Mouse (Mus musculus): Measurements from ENCODE around the gene Tshz3. TPM values are rescaled to one million over a fixed set of nuclear protein-coding genes. Genes with fewer than 3 reads are reported as not detected.

Tshz3 gene
- polyA plus RNA-seq, 1 experiment from 2014 or later, result 10.9 TPM

GRCm38 (mm10) chr7:36687508-36687907 is 10.4 kb upstream of the Tshz3 start:
- no peak for ATAC-seq (ENCODE audit: borderline replicate concordance, extremely low read depth, low FRiP score, low TSS enrichment)
- Histone ChIP-seq H3K4me3 (no peak overlapping the region), H3K27me3 (peaks cover 23% of the 10 kb centered on the region), H3K36me3 (no peaks in the 10 kb centered on the region), H3K4me1 (peaks cover 42% of the 10 kb centered on the region), H3K27ac (no peak overlapping the region), H3K4me2 (no peak overlapping the region), H3K9ac (no peak overlapping the region), H3K9me3 (no peaks in the 10 kb centered on the region)
- WGBS, result 87% methylated on average over 1 of the region's 1 CpGs

DNA sequence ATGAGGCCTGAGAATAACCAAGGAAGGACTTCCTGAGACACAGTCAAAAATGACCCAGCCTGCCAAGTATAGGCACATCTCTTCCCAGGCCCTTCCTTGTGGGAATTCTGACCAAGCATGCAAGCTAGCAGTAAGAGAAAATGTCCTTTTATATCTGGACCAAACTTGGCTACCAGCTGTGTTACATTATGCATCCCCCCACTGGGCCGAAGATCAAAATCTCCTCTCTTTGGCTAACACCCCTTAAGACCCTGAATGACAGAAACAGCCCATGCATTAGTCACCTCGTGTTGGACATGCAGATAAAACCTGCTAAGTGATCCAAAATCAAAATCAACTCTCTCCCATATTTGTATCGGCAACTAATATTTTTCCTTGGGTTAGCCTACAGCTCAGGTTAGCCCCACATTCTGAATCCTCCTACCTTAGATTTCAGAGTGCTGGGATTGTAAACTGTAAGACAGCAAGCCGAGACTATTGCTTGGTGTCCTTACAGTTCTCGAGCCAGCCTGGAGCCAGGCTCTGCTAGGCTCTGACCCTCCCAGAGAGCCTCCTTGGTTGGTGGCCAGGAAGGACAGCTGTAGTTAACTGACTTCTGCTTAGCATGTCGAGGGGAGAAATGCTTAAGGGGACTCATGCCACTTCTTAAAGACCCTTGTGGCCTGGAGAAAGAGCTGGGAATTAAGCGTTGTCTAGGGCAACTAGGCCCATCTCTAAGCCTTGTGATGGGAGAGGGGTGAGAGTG is 8.7 kb upstream of the Tshz3 start:
- no peaks in the 10 kb centered on the region for H3K36me3 ChIP-seq
- H3K9me3 ChIP-seq, result no peaks in the 10 kb centered on the region
- H3K4me1 ChIP-seq, result peaks cover 52% of the 10 kb centered on the region
- 39% methylated on average over 7 of the region's 7 CpGs for WGBS
- peak overlapping the region; percentile 21; the same call in 1 of the 2 replicates for H3K27ac ChIP-seq
- H3K27me3 ChIP-seq, result peaks cover 40% of the 10 kb centered on the region
- no peak overlapping the region for H3K9ac ChIP-seq
- ATAC-seq (ENCODE audit: borderline replicate concordance, extremely low read depth, low FRiP score, low TSS enrichment), result peak; percentile 76; the same call in 1 of the 2 replicates
- no peak overlapping the region for H3K4me2 ChIP-seq
- H3K4me3 ChIP-seq, result no peak overlapping the region

DNA sequence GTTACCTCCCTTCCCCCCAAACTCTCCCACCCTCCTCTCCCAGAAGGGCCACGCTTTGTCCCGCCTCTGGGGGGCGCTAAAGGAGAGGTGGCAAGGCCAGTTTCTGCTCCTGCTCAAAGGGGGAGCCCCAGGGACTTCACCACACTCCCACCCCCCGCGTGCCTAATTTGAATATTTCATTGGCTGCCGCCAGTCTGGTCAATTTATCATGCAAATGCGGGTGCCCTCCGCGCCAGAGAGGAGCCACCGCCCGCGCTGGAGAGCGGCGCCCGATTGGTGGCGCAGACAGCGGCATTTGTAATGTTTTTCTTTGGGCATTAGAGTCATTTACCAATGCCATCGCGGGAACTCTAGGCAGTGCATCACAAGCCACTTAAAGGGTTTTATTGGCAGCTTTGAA is 7.4 kb upstream of the Tshz3 start:
- H3K4me3 ChIP-seq, result no peak overlapping the region
- no peak overlapping the region for H3K9ac ChIP-seq
- no peaks in the 10 kb centered on the region for H3K36me3 ChIP-seq
- H3K4me1 ChIP-seq, result peaks cover 65% of the 10 kb centered on the region
- 1% methylated on average over 19 of the region's 19 CpGs for WGBS
- ATAC-seq (ENCODE audit: borderline replicate concordance, extremely low read depth, low FRiP score, low TSS enrichment), result no peak
- H3K27ac ChIP-seq, result no peak overlapping the region
- H3K4me2 ChIP-seq, result peak overlapping the region; percentile 40; the same call in 1 of the 2 replicates
- peaks cover 49% of the 10 kb centered on the region for H3K27me3 ChIP-seq
- H3K9me3 ChIP-seq, result no peaks in the 10 kb centered on the region

- H3K27me3 ChIP-seq, result peaks cover 53% of the 10 kb centered on the region
- H3K4me3 ChIP-seq, result 0 out of 2 replicates have a peak overlapping the region, but pooled peaks have one; percentile 4
- no peak for ATAC-seq (ENCODE audit: borderline replicate concordance, extremely low read depth, low FRiP score, low TSS enrichment)
- H3K27ac ChIP-seq, result no peak overlapping the region
- 3% methylated on average over 14 of the region's 14 CpGs for WGBS
- H3K4me2 ChIP-seq, result peak overlapping the region; percentile 40
- H3K36me3 ChIP-seq, result no peaks in the 10 kb centered on the region
- peaks cover 69% of the 10 kb centered on the region for H3K4me1 ChIP-seq
- no peak overlapping the region for H3K9ac ChIP-seq
- no peaks in the 10 kb centered on the region for H3K9me3 ChIP-seq
These were observed 6.3 kb upstream of the Tshz3 start for GRCm38 (mm10) chr7:36691617-36692016.

- H3K4me1 ChIP-seq, result peaks cover 69% of the 10 kb centered on the region
- H3K27me3 ChIP-seq, result peaks cover 53% of the 10 kb centered on the region
- 0 out of 2 replicates have a peak overlapping the region, but pooled peaks have one; percentile 4 for H3K4me3 ChIP-seq
- H3K36me3 ChIP-seq, result no peaks in the 10 kb centered on the region
- no peaks in the 10 kb centered on the region for H3K9me3 ChIP-seq
- no peak overlapping the region for H3K27ac ChIP-seq
- no peak for ATAC-seq (ENCODE audit: borderline replicate concordance, extremely low read depth, low FRiP score, low TSS enrichment)
- 14% methylated on average over 5 of the region's 5 CpGs for WGBS
- peak overlapping the region; percentile 40; the same call in 1 of the 2 replicates for H3K4me2 ChIP-seq
- H3K9ac ChIP-seq, result no peak overlapping the region
These were observed 5.5 kb upstream of the Tshz3 start for GRCm38 (mm10) chr7:36692381-36692780.

DNA sequence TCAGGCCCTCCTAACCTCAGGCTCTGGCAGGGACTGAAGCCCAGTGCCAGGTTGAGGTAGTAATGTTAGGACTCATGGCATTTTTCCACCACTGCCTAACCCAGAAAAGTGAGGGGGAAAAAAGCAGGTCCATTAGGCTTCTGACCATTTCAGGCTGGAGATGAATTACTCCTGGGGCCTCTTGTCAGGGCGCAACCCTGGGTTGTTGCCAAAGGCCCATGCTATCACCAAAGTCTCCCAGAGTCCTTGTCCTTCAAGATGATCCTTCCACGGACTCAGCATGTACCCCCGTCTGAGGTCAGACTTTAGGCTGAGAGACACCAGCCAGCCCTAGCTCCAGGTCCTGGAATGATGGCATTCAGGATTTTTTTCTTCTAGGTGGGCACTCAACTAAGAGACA is 4.8 kb upstream of the Tshz3 start:
- H3K4me3 ChIP-seq, result no peak overlapping the region
- H3K9ac ChIP-seq, result no peak overlapping the region
- no peaks in the 10 kb centered on the region for H3K9me3 ChIP-seq
- H3K27me3 ChIP-seq, result peaks cover 53% of the 10 kb centered on the region
- H3K4me2 ChIP-seq, result no peak overlapping the region
- 35% methylated on average over 3 of the region's 3 CpGs for WGBS
- no peak overlapping the region for H3K27ac ChIP-seq
- no peaks in the 10 kb centered on the region for H3K36me3 ChIP-seq
- peaks cover 69% of the 10 kb centered on the region for H3K4me1 ChIP-seq
- ATAC-seq (ENCODE audit: borderline replicate concordance, extremely low read depth, low FRiP score, low TSS enrichment), result no peak

GRCm38 (mm10) chr7:36694642-36695191 is 3.2 kb upstream of the Tshz3 start:
- peak overlapping the region; percentile 95 for H3K4me2 ChIP-seq
- H3K27me3 ChIP-seq, result peaks cover 61% of the 10 kb centered on the region
- no peak overlapping the region for H3K27ac ChIP-seq
- ATAC-seq (ENCODE audit: borderline replicate concordance, extremely low read depth, low FRiP score, low TSS enrichment), result no peak
- H3K4me3 ChIP-seq, result peak overlapping the region; percentile 81
- peak overlapping the region; percentile 79; the same call in 1 of the 2 replicates for H3K9ac ChIP-seq
- H3K9me3 ChIP-seq, result no peaks in the 10 kb centered on the region
- WGBS, result 16% methylated on average over 7 of the region's 7 CpGs
- no peaks in the 10 kb centered on the region for H3K36me3 ChIP-seq
- peaks cover 60% of the 10 kb centered on the region for H3K4me1 ChIP-seq

- no peaks in the 10 kb centered on the region for H3K9me3 ChIP-seq
- H3K27ac ChIP-seq, result peak overlapping the region; percentile 97; the same call in 1 of the 2 replicates
- H3K36me3 ChIP-seq, result no peaks in the 10 kb centered on the region
- H3K9ac ChIP-seq, result peak overlapping the region; percentile 79
- H3K4me2 ChIP-seq, result peak overlapping the region; percentile 95
- H3K4me1 ChIP-seq, result peaks cover 58% of the 10 kb centered on the region
- peaks cover 59% of the 10 kb centered on the region for H3K27me3 ChIP-seq
- 1% methylated on average over 25 of the region's 25 CpGs for WGBS
- peak overlapping the region; percentile 81 for H3K4me3 ChIP-seq
- no peak for ATAC-seq (ENCODE audit: borderline replicate concordance, extremely low read depth, low FRiP score, low TSS enrichment)
These were observed 2.6 kb upstream of the Tshz3 start for GRCm38 (mm10) chr7:36695276-36695675.

- Histone ChIP-seq H3K9me3 (no peaks in the 10 kb centered on the region), H3K4me3 (peak overlapping the region; percentile 81), H3K27ac (peak overlapping the region; percentile 97), H3K4me2 (peak overlapping the region; percentile 95), H3K4me1 (peaks cover 53% of the 10 kb centered on the region), H3K27me3 (peaks cover 53% of the 10 kb centered on the region), H3K9ac (peak overlapping the region; percentile 79), H3K36me3 (no peaks in the 10 kb centered on the region)
- no peak for ATAC-seq (ENCODE audit: borderline replicate concordance, extremely low read depth, low FRiP score, low TSS enrichment)
- WGBS, result under 1% methylated on average over 42 of the region's 42 CpGs
These were observed 2.1 kb upstream of the Tshz3 start for GRCm38 (mm10) chr7:36695791-36696241.

- peak; percentile 21 for ATAC-seq (ENCODE audit: borderline replicate concordance, extremely low read depth, low FRiP score, low TSS enrichment)
- no peaks in the 10 kb centered on the region for H3K9me3 ChIP-seq
- under 1% methylated on average over 62 of the region's 62 CpGs for WGBS
- peak overlapping the region; percentile 79 for H3K9ac ChIP-seq
- H3K4me1 ChIP-seq, result peaks cover 46% of the 10 kb centered on the region
- H3K27me3 ChIP-seq, result peaks cover 47% of the 10 kb centered on the region
- H3K36me3 ChIP-seq, result no peaks in the 10 kb centered on the region
- H3K27ac ChIP-seq, result peak overlapping the region; percentile 97
- peak overlapping the region; percentile 81 for H3K4me3 ChIP-seq
- peak overlapping the region; percentile 95 for H3K4me2 ChIP-seq
These were observed 1.4 kb upstream of the Tshz3 start for GRCm38 (mm10) chr7:36696406-36697117.

- Histone ChIP-seq H3K27ac (peak overlapping the region; percentile 97), H3K4me1 (peaks cover 39% of the 10 kb centered on the region), H3K9me3 (no peaks in the 10 kb centered on the region), H3K36me3 (no peaks in the 10 kb centered on the region), H3K9ac (peak overlapping the region; percentile 79), H3K4me2 (peak overlapping the region; percentile 95), H3K27me3 (peaks cover 41% of the 10 kb centered on the region), H3K4me3 (peak overlapping the region; percentile 81)
- under 1% methylated on average over 37 of the region's 62 CpGs for WGBS
- ATAC-seq (ENCODE audit: borderline replicate concordance, extremely low read depth, low FRiP score, low TSS enrichment), result peak; percentile 89
These were observed 631 bp upstream of the Tshz3 start for GRCm38 (mm10) chr7:36697118-36697855.
